Mouse (Mus musculus): Measurements from ENCODE around the gene Ttc24.

DNA sequence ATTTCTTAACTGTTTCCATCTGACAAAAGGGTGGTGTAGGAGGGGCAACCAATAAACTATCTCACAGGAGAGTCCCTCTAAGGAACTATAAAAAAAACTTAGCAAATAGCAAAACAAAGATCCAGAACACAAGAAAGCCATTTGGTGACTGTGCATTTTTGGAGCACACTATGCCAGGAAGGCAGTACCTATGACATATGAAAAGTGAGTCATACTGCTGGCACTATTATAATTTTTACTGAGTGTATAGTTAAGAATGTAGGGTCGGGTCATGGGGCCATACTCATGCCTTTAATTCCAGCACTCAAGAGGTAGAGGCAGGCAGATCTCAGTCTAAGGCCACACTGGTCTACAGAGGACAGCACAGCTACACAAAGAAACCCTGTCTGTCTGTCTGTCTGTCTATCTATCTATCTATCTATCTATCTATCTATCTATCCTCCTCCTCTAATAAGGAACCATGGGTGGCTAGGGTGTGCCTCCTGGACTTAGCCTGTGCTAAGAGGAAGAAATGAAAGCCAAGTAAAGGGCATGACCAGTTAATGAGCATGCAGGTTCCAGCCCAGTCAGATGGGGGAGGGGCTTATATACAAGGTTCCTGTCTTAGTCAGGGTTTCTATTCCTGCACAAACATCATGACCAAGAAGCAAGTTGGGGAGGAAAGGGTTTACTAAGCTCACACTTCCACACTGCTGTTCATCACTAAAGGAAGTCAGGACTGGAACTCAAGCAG is 42.4 kb downstream of the Ttc24 start:
- no peak for TF ChIP-seq POLR2A (IDR thresholded peaks at IDR 0.05; ENCODE audit: control insufficient read depth, low read depth, low read length)
- TF ChIP-seq CTCF (IDR thresholded peaks at IDR 0.05; ENCODE audit: control insufficient read depth, insufficient read depth, insufficient replicate concordance, low read depth, low read length) = no peak
